Mouse (Mus musculus) brain, embryonic 14.5 days (tissue): ENCODE data around the gene Gphn. TPM values are rescaled to one million over a fixed set of nuclear protein-coding genes. Genes with fewer than 3 reads are reported as not detected.
"Not testable (repeated sequence)": the region's sequence is repeated elsewhere in the genome, so short reads cannot be mapped to it uniquely, and the experiment has no call there.

ENCODE experiments used
- DNase-seq: peaks from one replicate; pipeline ENCODE4 v3.0.0-alpha.2; 2011; ENCODE audit warnings: low read depth
- CTCF ChIP-seq: fragments of 200-500 bp; IDR thresholded peaks from 2 replicates; pipeline ENCODE4 v1.5.1; 2012; ENCODE audit warnings: inconsistent platforms, mild to moderate bottlenecking, moderate library complexity, borderline replicate concordance; ENCODE audit not compliant: insufficient read depth, insufficient read length; ENCODE audit errors: extremely low read depth
- POLR2A ChIP-seq: fragments of 200-500 bp; IDR thresholded peaks from 2 replicates; pipeline ENCODE4 v1.6.1; 2012; ENCODE audit warnings: mild to moderate bottlenecking, inconsistent platforms, borderline replicate concordance; ENCODE audit not compliant: poor library complexity, insufficient read depth, insufficient read length, severe bottlenecking; ENCODE audit errors: extremely low read depth
- polyA plus RNA-seq: library from polyadenylated mRNA; depleted of rRNA; stranded (reverse); fragments of >200 nt; gene quantifications from 2 replicates; pipeline ENCODE4 v1.2.3, GENCODE M21; 2012

Gene Gphn
- polyA plus RNA-seq, 1 experiment = 49.9 TPM

DNA sequence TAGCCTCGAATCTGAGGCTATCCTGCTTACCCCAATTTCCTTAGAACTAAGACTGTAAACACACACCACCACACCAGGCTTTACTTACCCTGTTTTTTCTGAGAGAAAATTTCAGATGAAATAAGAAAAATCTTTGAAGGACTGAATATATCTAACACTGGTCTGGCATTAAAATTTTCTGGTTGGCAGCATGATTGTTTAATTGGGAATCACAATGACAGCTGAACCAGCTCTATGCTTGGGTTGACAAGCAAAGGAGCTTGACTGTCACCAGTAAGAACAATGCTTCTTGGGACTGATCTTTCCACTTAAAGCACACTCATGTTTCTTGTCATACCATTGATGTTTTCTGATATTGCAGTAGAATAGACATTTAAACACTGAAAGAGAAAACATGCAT, 296.0 kb downstream of the Gphn start:
- TF ChIP-seq POLR2A = no peak

DNA sequence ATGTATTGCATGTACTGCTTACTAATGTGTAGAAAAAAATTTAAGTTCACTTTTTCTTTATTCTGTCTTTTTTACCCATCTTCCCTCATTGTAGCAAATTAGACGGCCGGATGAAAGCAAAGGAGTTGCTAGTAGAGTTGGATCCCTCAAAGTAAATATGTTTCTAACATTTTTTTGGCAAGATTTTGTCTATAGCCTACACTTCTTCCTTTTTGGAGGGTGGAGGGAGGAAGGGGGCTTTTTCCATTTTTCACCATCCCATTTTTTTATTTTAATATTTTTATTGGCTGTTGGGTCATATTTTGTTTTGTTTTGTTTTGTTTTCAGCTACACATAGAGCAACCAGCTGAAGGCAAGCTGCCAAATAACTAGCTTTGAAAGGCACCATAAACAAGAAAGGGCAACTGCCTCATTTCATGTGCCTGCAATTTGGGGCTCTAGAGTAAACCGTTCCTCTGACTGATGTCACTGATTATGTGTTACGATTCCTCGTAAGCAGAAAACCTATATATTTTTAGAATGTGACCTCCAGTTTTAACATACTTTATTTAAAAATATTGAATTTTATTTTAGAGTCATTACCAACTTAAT, 296.7 kb downstream of the Gphn start:
- peak; percentile 31 for DNase-seq
- TF ChIP-seq CTCF = no peak
- TF ChIP-seq POLR2A = no peak

More for the DNA sequence above, 296.0 kb downstream of the Gphn start:
- DNase-seq = peak; percentile 17

DNA sequence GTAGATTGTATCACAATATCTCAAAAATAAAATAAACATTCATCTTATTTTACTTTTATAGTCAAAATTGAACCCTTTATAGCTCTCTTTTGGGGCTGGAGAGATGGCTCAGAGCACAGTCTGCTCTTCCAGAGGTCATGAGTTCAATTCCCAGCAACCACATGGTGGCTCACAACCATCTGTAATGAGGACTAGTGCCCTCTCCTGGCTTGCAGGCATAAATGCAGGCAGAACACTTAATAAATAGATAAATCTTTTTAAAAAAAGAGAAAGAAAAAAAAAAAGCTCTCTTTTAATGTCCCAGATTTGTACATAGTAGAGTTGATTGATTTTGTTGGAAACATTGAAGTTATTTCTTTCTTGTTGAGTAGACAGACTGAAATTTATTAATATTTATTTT, 311.4 kb downstream of the Gphn start:
- not testable (repeated sequence) for DNase-seq

DNA sequence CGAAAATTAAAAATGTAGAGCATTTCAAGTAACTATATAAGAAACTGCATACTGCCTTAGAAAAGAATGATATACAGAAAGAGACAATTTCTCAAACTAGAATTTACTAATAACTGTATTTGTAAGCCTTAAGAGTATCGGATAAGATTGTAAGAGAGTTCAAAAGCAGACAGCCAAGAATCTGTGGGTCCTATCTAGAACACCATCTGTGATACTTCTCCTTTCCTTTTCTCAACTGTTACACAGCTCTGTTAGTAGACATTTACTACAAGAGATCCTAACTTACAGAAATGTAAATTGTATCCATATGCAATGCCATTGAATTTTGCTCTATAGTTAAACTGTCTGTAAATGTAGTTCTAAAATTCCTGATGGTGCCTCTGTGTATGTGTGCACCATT, 324.7 kb downstream of the Gphn start:
- no peak for DNase-seq
- TF ChIP-seq POLR2A (no peak), CTCF (no peak)

DNA sequence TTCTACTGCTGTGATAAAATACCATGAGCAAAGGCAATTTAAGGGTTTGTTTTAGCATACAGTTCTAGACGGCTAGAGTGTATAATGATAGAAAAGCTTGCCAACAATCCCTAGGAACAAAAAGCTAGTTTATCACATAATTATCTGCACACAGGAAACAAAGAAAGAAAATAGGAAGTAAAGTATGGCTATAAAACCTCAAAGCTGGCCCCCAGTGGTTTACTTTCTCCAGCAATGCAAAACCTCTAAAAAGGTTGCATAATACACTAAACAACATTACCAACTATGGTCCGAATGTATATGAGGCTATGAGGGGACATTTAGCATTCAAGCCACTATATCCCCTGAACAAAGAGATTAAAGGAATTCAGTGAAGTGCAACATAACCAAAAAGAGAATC, 405.6 kb downstream of the Gphn start:
- DNase-seq = no peak
- TF ChIP-seq CTCF = no peak

DNA sequence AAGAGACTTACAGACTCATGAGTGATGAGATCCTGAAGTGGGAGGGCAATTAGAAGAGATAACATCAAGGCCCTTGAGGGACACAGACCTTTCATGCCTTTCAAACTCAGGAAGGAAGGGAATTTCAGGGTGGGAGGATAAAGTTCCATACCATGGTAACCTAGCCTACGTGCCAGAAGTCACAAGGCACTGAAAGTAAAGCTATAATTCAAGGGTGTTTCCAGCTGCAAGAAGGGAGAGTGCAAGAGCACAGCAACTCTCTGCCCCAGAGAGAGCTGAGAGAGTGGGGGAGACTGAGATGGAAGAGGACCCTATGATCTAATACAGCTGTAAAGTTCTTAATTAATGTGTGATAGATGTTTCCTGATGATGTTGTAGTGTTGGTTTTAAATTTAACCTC, 413.3 kb downstream of the Gphn start:
- no peak for DNase-seq
- TF ChIP-seq POLR2A = no peak
- TF ChIP-seq CTCF = no peak

DNA sequence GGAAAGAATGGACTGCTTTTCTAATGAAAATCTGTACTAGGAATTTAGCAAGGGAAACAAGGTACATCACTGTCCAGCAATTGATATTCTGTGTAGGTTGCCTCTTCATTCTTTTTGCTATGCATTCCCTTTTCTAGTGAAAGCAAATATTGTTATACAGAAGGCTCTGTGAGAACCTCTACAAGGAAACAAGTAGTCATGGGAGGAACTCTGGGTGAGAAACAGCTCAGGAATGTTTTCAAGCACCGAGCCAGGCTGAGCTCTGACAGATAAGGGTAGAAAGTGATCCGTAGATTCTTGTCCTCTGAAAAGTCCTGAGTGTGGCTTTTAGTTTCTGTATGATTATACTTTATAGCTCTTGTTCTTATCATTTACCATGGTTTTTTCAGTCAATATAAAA, 413.9 kb downstream of the Gphn start:
- no peak for TF ChIP-seq POLR2A
- TF ChIP-seq CTCF = no peak
- no peak for DNase-seq

DNA sequence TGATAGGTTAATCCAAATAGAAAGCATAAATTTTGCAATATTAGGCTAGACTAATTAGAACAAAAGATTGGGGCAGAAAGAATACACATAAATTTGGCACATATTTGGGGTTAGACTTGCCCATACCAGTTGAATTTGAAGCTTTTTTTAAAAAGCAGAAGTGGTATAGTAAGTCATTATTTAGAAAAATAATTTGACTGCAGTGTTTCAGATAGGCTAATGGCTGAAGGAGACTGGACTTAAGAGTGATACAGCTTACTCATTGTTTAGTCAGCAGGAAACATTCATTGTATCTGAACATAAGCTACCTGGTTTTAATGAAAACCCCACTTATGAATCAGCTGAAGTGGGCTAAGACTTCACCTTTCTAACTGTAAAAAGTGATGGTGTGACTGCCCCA, 415.0 kb downstream of the Gphn start:
- DNase-seq = no peak
- TF ChIP-seq CTCF = no peak
- TF ChIP-seq POLR2A = no peak

DNA sequence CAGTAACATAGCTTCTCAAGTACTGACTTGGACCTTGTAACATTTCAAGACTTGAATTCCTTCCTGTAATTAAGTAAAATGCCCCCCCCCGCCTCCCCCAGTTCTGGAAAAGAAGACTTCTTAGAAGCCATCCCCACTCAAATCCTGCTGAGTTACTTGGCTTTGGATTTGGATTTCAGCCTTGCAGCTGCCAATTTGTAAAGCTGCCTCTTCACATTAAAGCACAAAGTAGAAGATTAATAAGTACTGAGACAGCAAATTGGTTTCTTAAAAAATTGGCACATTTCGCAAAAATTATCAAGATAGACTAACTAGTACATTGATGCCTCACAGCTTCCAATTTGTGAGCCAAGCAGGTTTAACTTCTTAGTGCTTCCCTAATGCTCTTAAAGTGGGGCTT, 417.5 kb downstream of the Gphn start:
- peak; percentile 75 for DNase-seq
- no peak for TF ChIP-seq CTCF
- TF ChIP-seq POLR2A = no peak

DNA sequence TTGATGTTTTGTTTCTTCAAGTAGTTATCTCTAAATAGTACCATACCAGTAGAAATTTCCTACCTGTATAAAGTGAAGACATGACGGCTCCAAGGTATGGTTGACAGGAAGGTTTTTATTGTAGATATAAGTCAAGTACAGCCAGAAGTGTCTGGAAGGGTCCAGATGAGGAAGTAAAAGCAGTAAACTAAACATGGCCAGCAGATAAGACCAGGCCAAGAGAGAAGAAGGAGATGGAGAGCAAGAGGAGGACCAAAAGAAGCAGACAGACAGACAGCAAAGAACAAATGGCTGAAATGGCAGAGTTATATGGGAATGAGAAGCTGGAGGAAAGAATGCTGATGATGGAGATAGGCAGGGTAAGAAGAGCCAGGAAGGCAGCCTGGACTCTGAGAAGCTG, 419.1 kb downstream of the Gphn start:
- no peak for TF ChIP-seq CTCF
- TF ChIP-seq POLR2A = no peak
- no peak for DNase-seq

DNA sequence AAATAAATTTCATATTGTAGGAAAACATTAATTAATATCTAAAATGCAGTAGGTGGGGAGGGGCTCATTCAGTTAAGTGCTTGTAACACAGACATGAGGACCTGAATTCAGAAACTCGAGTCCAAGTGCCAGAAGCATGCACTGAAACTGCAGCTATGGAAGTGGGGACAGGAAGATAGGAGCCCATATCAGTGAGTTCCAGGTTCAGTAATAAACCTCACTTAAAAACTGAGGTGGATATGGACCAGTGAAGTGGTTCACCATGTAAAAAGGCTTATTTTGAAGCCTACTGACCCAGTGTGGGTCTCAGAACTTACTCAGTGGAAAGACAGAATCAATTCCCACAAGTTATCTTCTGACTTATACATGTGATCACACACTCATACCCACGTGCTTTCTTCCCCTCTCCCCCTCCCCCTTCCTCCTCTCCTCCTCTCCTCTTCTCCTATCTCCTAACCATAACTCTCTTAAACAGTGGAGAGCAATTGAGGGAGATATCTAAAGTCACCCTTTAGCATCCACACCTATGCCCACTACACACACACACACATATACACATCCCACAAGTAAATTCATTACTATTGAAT, 433.6 kb downstream of the Gphn start:
- no peak for TF ChIP-seq POLR2A
- no peak for TF ChIP-seq CTCF
- DNase-seq = no peak

DNA sequence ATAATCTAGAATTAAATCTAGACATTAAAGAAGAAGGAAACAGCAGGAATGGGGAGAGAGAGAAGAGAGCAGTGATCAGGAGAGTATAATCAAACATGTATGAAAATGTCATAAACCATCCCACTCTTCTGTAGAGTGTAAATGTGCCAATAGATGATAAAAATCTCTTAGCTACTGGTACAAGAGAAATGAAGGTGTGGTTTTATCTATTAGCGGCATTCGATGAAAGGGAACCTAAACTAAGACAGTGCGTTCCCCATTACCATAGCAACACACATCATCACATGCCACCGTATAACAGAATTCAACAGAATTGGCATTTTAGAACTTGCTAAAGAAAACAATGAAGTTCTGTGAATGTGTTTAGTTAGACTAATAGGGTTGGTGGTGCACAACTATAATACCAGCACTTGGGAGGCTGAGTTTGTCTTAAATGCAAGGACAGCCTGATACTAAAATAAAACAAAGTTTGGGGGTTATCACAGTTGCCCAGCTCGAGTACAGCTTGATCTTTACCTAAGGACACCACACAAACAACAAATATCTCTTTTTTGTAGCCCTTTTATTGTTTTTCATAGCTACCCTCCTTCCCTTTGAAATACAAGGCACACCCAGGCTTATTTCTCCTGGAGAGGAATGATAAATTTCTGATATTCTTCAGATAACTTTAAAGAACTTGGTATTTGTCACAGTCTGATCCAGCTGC, 452.1 kb downstream of the Gphn start:
- no peak for DNase-seq
- TF ChIP-seq POLR2A = no peak
- TF ChIP-seq CTCF = no peak
